Mouse (Mus musculus): Measurements from ENCODE around the gene Rassf5. TPM values are rescaled to one million over a fixed set of nuclear protein-coding genes. Genes with fewer than 3 reads are reported as not detected.

The Rassf5 gene
- polyA plus RNA-seq, 1 experiment from 2014 or later, result 27.0 TPM

- peak; percentile 30; the same call in 1 of the 2 replicates for ATAC-seq (ENCODE audit: insufficient number of reproducible peaks, low FRiP score)
- 76% methylated on average over 10 of the region's 10 CpGs for WGBS
- Histone ChIP-seq H3K9ac (no peak overlapping the region), H3K9me3 (replicated peaks) (no peaks in the 10 kb centered on the region), H3K4me3 (peak overlapping the region; percentile 21), H3K36me3 (no peaks in the 10 kb centered on the region), H3K27me3 (replicated peaks) (no peaks in the 10 kb centered on the region), H3K4me2 (no peak overlapping the region), H3K27ac (ENCODE audit: poor library complexity, severe bottlenecking) (0 out of 2 replicates have a peak overlapping the region, but pooled peaks have one; percentile 34), H3K4me1 (replicated peaks) (0 out of 2 replicates have a peak, but pooled peaks cover 12% of the 10 kb centered on the region)
These were observed 109.0 kb downstream of the Rassf5 start for GRCm38 (mm10) chr1:131135960-131136629.

GRCm38 (mm10) chr1:131134942-131135522 lies 110.0 kb downstream of the Rassf5 start:
- 56% methylated on average over 8 of the region's 8 CpGs for WGBS
- Histone ChIP-seq H3K27me3 (replicated peaks) (no peaks in the 10 kb centered on the region), H3K9ac (0 out of 2 replicates have a peak overlapping the region, but pooled peaks have one; percentile 40), H3K4me1 (replicated peaks) (0 out of 2 replicates have a peak, but pooled peaks cover 12% of the 10 kb centered on the region), H3K36me3 (peaks cover under 1% of the 10 kb centered on the region; the same call in 1 of the 2 replicates), H3K27ac (ENCODE audit: poor library complexity, severe bottlenecking) (no peak overlapping the region), H3K4me2 (0 out of 2 replicates have a peak overlapping the region, but pooled peaks have one; percentile 21), H3K9me3 (replicated peaks) (no peaks in the 10 kb centered on the region), H3K4me3 (peak overlapping the region; percentile 14)
- no peak for ATAC-seq (ENCODE audit: insufficient number of reproducible peaks, low FRiP score)

GRCm38 (mm10) chr1:131134231-131134630 lies 110.8 kb downstream of the Rassf5 start:
- ATAC-seq (ENCODE audit: insufficient number of reproducible peaks, low FRiP score), result no peak
- 72% methylated on average over 6 of the region's 6 CpGs for WGBS
- H3K4me2 ChIP-seq, result peak overlapping the region; percentile 25; the same call in 1 of the 2 replicates
- H3K27ac ChIP-seq (ENCODE audit: poor library complexity, severe bottlenecking), result no peak overlapping the region
- no peak overlapping the region for H3K9ac ChIP-seq
- H3K4me3 ChIP-seq, result peak overlapping the region; percentile 5; the same call in 1 of the 2 replicates
- 0 out of 2 replicates have a peak, but pooled peaks cover 10% of the 10 kb centered on the region for H3K4me1 ChIP-seq (replicated peaks)
- peaks cover 8% of the 10 kb centered on the region for H3K36me3 ChIP-seq
- H3K9me3 ChIP-seq (replicated peaks), result no peaks in the 10 kb centered on the region
- no peaks in the 10 kb centered on the region for H3K27me3 ChIP-seq (replicated peaks)

Other genes with a start within 250 kb of the Rassf5 start
- gene Il10, start 225.4 kb downstream of the Rassf5 start, polyA plus RNA-seq (2016; fragmentation: Nextera tagmentation; extraction: Ambion mirVana), result not detected in 2 replicates
- 89.1 and 93.0 TPM in 2 replicates for gene Mapkapk2, start 147.4 kb downstream of the Rassf5 start, polyA plus RNA-seq (2016; fragmentation: Nextera tagmentation; extraction: Ambion mirVana)
- 6.5 and 8.8 TPM in 2 replicates for gene Dyrk3, start 106.9 kb downstream of the Rassf5 start, polyA plus RNA-seq (2016; fragmentation: Nextera tagmentation; extraction: Ambion mirVana)
- 45.8 and 51.8 TPM in 2 replicates for gene Eif2d, start 92.1 kb downstream of the Rassf5 start, polyA plus RNA-seq (2016; fragmentation: Nextera tagmentation; extraction: Ambion mirVana)
- gene Ikbke, start 34.3 kb upstream of the Rassf5 start, polyA plus RNA-seq (2016; fragmentation: Nextera tagmentation; extraction: Ambion mirVana), result 2.8 and 3.4 TPM in 2 replicates

Measured in heart, embryonic 12.5 days (tissue).